In genomic region chr2:53029716-53030431, GRCm38 (mm10) we compare ENCODE assay signal across 9 mouse cellular contexts.
A peak's percentile ranks its signal among the peaks of the same experiment; 100 is the strongest.
DNase-seq lines count a peak whose midpoint lies in the region; ATAC-seq and TF ChIP-seq lines count a peak whose summit lies in the region.
"Had no signal": no experiment of that assay in that cellular context is flagged by ENCODE, and none has a peak within 500 bp of the region (broad histone marks: within the 10 kb centered on the region; RNA-seq: fewer than 3 reads in every experiment).

No protein-coding gene starts in this region.

- no peak for TF ChIP-seq CTCF in liver, adult 2 months (IDR thresholded peaks at IDR 0.05; ENCODE audit: low read depth, low read length)

- no peaks in the 10 kb centered on the region for H3K27me3 ChIP-seq in liver, adult 2 months (ENCODE audit: control insufficient read depth, insufficient read depth, low read length)
- H3K27me3 ChIP-seq in liver, embryonic 11.5 days (replicated peaks; ENCODE audit: control insufficient read depth, insufficient read depth, low read length): no peaks in the 10 kb centered on the region
- no peaks in the 10 kb centered on the region for H3K27me3 ChIP-seq in embryonic facial prominence, embryonic 13.5 days
- H3K27me3 ChIP-seq in hindbrain, embryonic 10.5 days (ENCODE audit: insufficient read depth, poor library complexity, severe bottlenecking): no peaks in the 10 kb centered on the region
- no peaks in the 10 kb centered on the region for H3K27me3 ChIP-seq in myocyte (ENCODE audit: control insufficient read depth, insufficient read depth, insufficient read length)

- 84% methylated on average over 7 of the region's 7 CpGs for WGBS in liver, adult 2 months
- 75% methylated on average over 7 of the region's 7 CpGs for WGBS in liver, embryonic 11.5 days
- WGBS in embryonic facial prominence, embryonic 13.5 days: 33% methylated on average over 7 of the region's 7 CpGs
- 51% methylated on average over 7 of the region's 7 CpGs for WGBS in hindbrain, embryonic 10.5 days

- H3K27ac ChIP-seq in liver, adult 2 months (replicated peaks; ENCODE audit: insufficient read depth, low read depth, low read length): no peak overlapping the region
- no peak overlapping the region for H3K27ac ChIP-seq in liver, embryonic 11.5 days (ENCODE audit: low read depth, low read length)
- peak overlapping the region; percentile 92 for H3K27ac ChIP-seq in embryonic facial prominence, embryonic 13.5 days
- H3K27ac ChIP-seq in hindbrain, embryonic 10.5 days: peak overlapping the region; percentile 23; the same call in 1 of the 2 replicates

- no peak overlapping the region for H3ac ChIP-seq in myocyte (ENCODE audit: control insufficient read depth, insufficient read length)

- no peak overlapping the region for H3K4me3 ChIP-seq in liver, adult 2 months (ENCODE audit: insufficient read depth, low read depth, low read length)
- no peak overlapping the region for H3K4me3 ChIP-seq in liver, embryonic 11.5 days (ENCODE audit: low read depth, low read length)
- H3K4me3 ChIP-seq in embryonic facial prominence, embryonic 13.5 days: no peak overlapping the region
- H3K4me3 ChIP-seq in hindbrain, embryonic 10.5 days: no peak overlapping the region
- no peak overlapping the region for H3K4me3 ChIP-seq in myocyte

- no peaks in the 10 kb centered on the region for H3K36me3 ChIP-seq in liver, adult 2 months (ENCODE audit: control insufficient read depth, insufficient read depth, low read length)
- H3K36me3 ChIP-seq in liver, embryonic 11.5 days (ENCODE audit: control insufficient read depth, insufficient read depth, low read length): no peaks in the 10 kb centered on the region
- peaks cover 7% of the 10 kb centered on the region for H3K36me3 ChIP-seq in embryonic facial prominence, embryonic 13.5 days
- H3K36me3 ChIP-seq in hindbrain, embryonic 10.5 days: peaks cover 7% of the 10 kb centered on the region; the same call in 1 of the 2 replicates
- H3K36me3 ChIP-seq in myocyte (ENCODE audit: control insufficient read depth, insufficient read depth): no peaks in the 10 kb centered on the region

- no peak for ATAC-seq in liver, embryonic 11.5 days (replicated peaks; ENCODE audit: low FRiP score)
- ATAC-seq in embryonic facial prominence, embryonic 13.5 days (ENCODE audit: insufficient number of reproducible peaks, insufficient read depth, low FRiP score, low TSS enrichment, low read depth): peak; percentile 90

- H3K4me2 ChIP-seq in liver, embryonic 11.5 days: no peak overlapping the region
- H3K4me2 ChIP-seq in embryonic facial prominence, embryonic 13.5 days: peak overlapping the region; percentile 27
- peak overlapping the region; percentile 28 for H3K4me2 ChIP-seq in myocyte (ENCODE audit: low read depth)

- H3K9ac ChIP-seq in liver, adult 2 months (ENCODE audit: low read depth, low read length): no peak overlapping the region
- no peak overlapping the region for H3K9ac ChIP-seq in liver, embryonic 11.5 days (ENCODE audit: low read depth, low read length)
- H3K9ac ChIP-seq in embryonic facial prominence, embryonic 13.5 days: no peak overlapping the region

- H3K79me2 ChIP-seq in liver, adult 2 months (ENCODE audit: control insufficient read depth, insufficient read depth, low read length): no peaks in the 10 kb centered on the region
- H3K79me2 ChIP-seq in myocyte (ENCODE audit: control insufficient read depth, insufficient read depth): no peaks in the 10 kb centered on the region

- TF ChIP-seq POLR2A in liver, adult 2 months (IDR thresholded peaks at IDR 0.05; ENCODE audit: extremely low read depth, insufficient read depth, low read length): no peak
- TF ChIP-seq POLR2A in myocyte (IDR thresholded peaks at IDR 0.05; ENCODE audit: insufficient read length, low read depth): no peak

- H3K9me3 ChIP-seq in liver, embryonic 11.5 days (ENCODE audit: control insufficient read depth, low read length): no peaks in the 10 kb centered on the region
- H3K9me3 ChIP-seq in embryonic facial prominence, embryonic 13.5 days: 0 out of 2 replicates have a peak, but pooled peaks cover 6% of the 10 kb centered on the region
- H3K9me3 ChIP-seq in hindbrain, embryonic 10.5 days: no peaks in the 10 kb centered on the region

- peaks cover 2% of the 10 kb centered on the region; the same call in 1 of the 2 replicates for H3K4me1 ChIP-seq in liver, adult 2 months (ENCODE audit: control insufficient read depth, insufficient read depth, low read length)
- no peaks in the 10 kb centered on the region for H3K4me1 ChIP-seq in liver, embryonic 11.5 days (replicated peaks; ENCODE audit: control insufficient read depth, insufficient read depth, low read length)
- H3K4me1 ChIP-seq in embryonic facial prominence, embryonic 13.5 days: peaks cover 37% of the 10 kb centered on the region
- peaks cover 14% of the 10 kb centered on the region for H3K4me1 ChIP-seq in hindbrain, embryonic 10.5 days (replicated peaks)

- DNase-seq in liver, adult 2 months (ENCODE audit: extremely low read depth, low read depth, low spot score): peak; percentile 9
- DNase-seq in liver, embryonic 11.5 days (ENCODE audit: low spot score): no peak
- no peak for DNase-seq in hindbrain, embryonic 10.5 days (ENCODE audit: low spot score)
- DNase-seq in urinary bladder, postnatal 4 days (ENCODE audit: low spot score in 2 of 2): no peak
- DNase-seq in spleen, postnatal 14 days (ENCODE audit: low spot score in 2 of 2): no peak
- no peak for DNase-seq in adrenal gland, adult 8-10 months
- DNase-seq: liver had no signal

TF ChIP-seq in myocyte, 11 proteins besides CTCF, POLR2A, EP300 and RAD21:
- no peak for TF ChIP-seq MYOG (IDR thresholded peaks at IDR 0.05; ENCODE audit: control insufficient read depth in 1 of 3, insufficient read depth in 1 of 3, insufficient read length in 2 of 3, low read depth in 2 of 3)
- no peak for TF ChIP-seq REST (IDR thresholded peaks at IDR 0.05; ENCODE audit: insufficient read depth, insufficient read length)
- no peak for TF ChIP-seq TCF12 (IDR thresholded peaks at IDR 0.05; ENCODE audit: insufficient read depth, poor library complexity, severe bottlenecking)
- no peak for TF ChIP-seq TCF3 (IDR thresholded peaks at IDR 0.05; ENCODE audit: insufficient read length, low read depth)
- no peak for TF ChIP-seq SRF (IDR thresholded peaks at IDR 0.05; ENCODE audit: control insufficient read depth, insufficient read length, low read depth)
- TF ChIP-seq CEBPB (IDR thresholded peaks at IDR 0.05; ENCODE audit: insufficient read depth, poor library complexity, severe bottlenecking): no peak
- no peak for TF ChIP-seq POLR2AphosphoS2 (IDR thresholded peaks at IDR 0.05; ENCODE audit: insufficient read length, low read depth)
- TF ChIP-seq MAX (IDR thresholded peaks at IDR 0.05; ENCODE audit: low read depth): no peak
- no peak for TF ChIP-seq MYOD1 (IDR thresholded peaks at IDR 0.05; ENCODE audit: control insufficient read depth in 1 of 3, insufficient read length in 2 of 3, low read depth in 2 of 3)
- TF ChIP-seq E2F4 (IDR thresholded peaks at IDR 0.05; ENCODE audit: insufficient read depth): no peak
- no peak for TF ChIP-seq USF1 (IDR thresholded peaks at IDR 0.05; ENCODE audit: low read depth)

Comparison
In these comparisons a context has a peak if more than half of its experiments do, and no peak if none do; other contexts are left out.
1. H3K27ac ChIP-seq: peak in embryonic facial prominence, embryonic 13.5 days (single experiment) and hindbrain, embryonic 10.5 days (single experiment); none in liver, adult 2 months (single experiment) and liver, embryonic 11.5 days (single experiment).